Mouse (Mus musculus): Measurements from ENCODE around the gene Mfsd2b. TPM values are rescaled to one million over a fixed set of nuclear protein-coding genes. Genes with fewer than 3 reads are reported as not detected.
A peak's percentile ranks its signal among the peaks of the same experiment; 100 is the strongest.

The Mfsd2b gene
- polyA plus RNA-seq, 1 experiment from 2014 or later: 4.7 TPM

GRCm38 (mm10) chr12:4882086-4882485 lies 7.9 kb upstream of the Mfsd2b start:
- Histone ChIP-seq H3K27ac (ENCODE audit: low read depth, low read length) (no peak overlapping the region), H3K27me3 (ENCODE audit: control insufficient read depth, insufficient read depth, low read length) (no peaks in the 10 kb centered on the region), H3K36me3 (ENCODE audit: control insufficient read depth, insufficient read depth, low read length) (0 out of 2 replicates have a peak, but pooled peaks cover 3% of the 10 kb centered on the region), H3K4me1 (ENCODE audit: control insufficient read depth, insufficient read depth, low read length) (no peaks in the 10 kb centered on the region), H3K9ac (ENCODE audit: low read length) (no peak overlapping the region), H3K4me2 (ENCODE audit: low read depth) (no peak overlapping the region), H3K9me3 (ENCODE audit: control insufficient read depth, low read length) (no peaks in the 10 kb centered on the region), H3K4me3 (ENCODE audit: low read depth, low read length) (no peak overlapping the region)
- ATAC-seq (ENCODE audit: insufficient read depth, low FRiP score, low TSS enrichment) (no peak), DNase-seq (ENCODE audit: low spot score) (no peak)
- 93% methylated on average over 2 of the region's 2 CpGs for whole genome bisulfite sequencing

- Histone ChIP-seq H3K27ac (ENCODE audit: low read depth, low read length) (no peak overlapping the region), H3K9ac (ENCODE audit: low read length) (no peak overlapping the region), H3K36me3 (ENCODE audit: control insufficient read depth, insufficient read depth, low read length) (0 out of 2 replicates have a peak, but pooled peaks cover 3% of the 10 kb centered on the region), H3K4me2 (ENCODE audit: low read depth) (no peak overlapping the region), H3K4me3 (ENCODE audit: low read depth, low read length) (no peak overlapping the region), H3K4me1 (ENCODE audit: control insufficient read depth, insufficient read depth, low read length) (no peaks in the 10 kb centered on the region), H3K27me3 (ENCODE audit: control insufficient read depth, insufficient read depth, low read length) (no peaks in the 10 kb centered on the region), H3K9me3 (ENCODE audit: control insufficient read depth, low read length) (no peaks in the 10 kb centered on the region)
- 93% methylated on average over 5 of the region's 5 CpGs for WGBS
- DNase-seq (ENCODE audit: low spot score) (no peak), ATAC-seq (ENCODE audit: insufficient read depth, low FRiP score, low TSS enrichment) (no peak)
Observed at GRCm38 (mm10) chr12:4879048-4879447, 4.9 kb upstream of the Mfsd2b start.

GRCm38 (mm10) chr12:4878296-4878783 lies 4.2 kb upstream of the Mfsd2b start:
- Histone ChIP-seq H3K9me3 (ENCODE audit: control insufficient read depth, low read length) (no peaks in the 10 kb centered on the region), H3K4me3 (ENCODE audit: low read depth, low read length) (no peak overlapping the region), H3K9ac (ENCODE audit: low read length) (no peak overlapping the region), H3K27ac (ENCODE audit: low read depth, low read length) (no peak overlapping the region), H3K4me1 (ENCODE audit: control insufficient read depth, insufficient read depth, low read length) (no peaks in the 10 kb centered on the region), H3K36me3 (ENCODE audit: control insufficient read depth, insufficient read depth, low read length) (0 out of 2 replicates have a peak, but pooled peaks cover 3% of the 10 kb centered on the region), H3K4me2 (ENCODE audit: low read depth) (no peak overlapping the region), H3K27me3 (ENCODE audit: control insufficient read depth, insufficient read depth, low read length) (no peaks in the 10 kb centered on the region)
- 80% methylated on average over 9 of the region's 9 CpGs for WGBS
- DNase-seq (ENCODE audit: low spot score) (no peak), ATAC-seq (ENCODE audit: insufficient read depth, low FRiP score, low TSS enrichment) (no peak)

- H3K9me3 ChIP-seq (ENCODE audit: control insufficient read depth, low read length): no peaks in the 10 kb centered on the region
- ATAC-seq (ENCODE audit: insufficient read depth, low FRiP score, low TSS enrichment) (no peak), DNase-seq (ENCODE audit: low spot score) (no peak)
- H3K4me3 ChIP-seq (ENCODE audit: low read depth, low read length): no peak overlapping the region
- H3K4me2 ChIP-seq (ENCODE audit: low read depth): no peak overlapping the region
- H3K27ac ChIP-seq (ENCODE audit: low read depth, low read length): no peak overlapping the region
- H3K36me3 ChIP-seq (ENCODE audit: control insufficient read depth, insufficient read depth, low read length): no peaks in the 10 kb centered on the region
- no peaks in the 10 kb centered on the region for H3K4me1 ChIP-seq (ENCODE audit: control insufficient read depth, insufficient read depth, low read length)
- no peaks in the 10 kb centered on the region for H3K27me3 ChIP-seq (ENCODE audit: control insufficient read depth, insufficient read depth, low read length)
- WGBS: 92% methylated on average over 8 of the region's 8 CpGs
- H3K9ac ChIP-seq (ENCODE audit: low read length): no peak overlapping the region
Observed at GRCm38 (mm10) chr12:4875623-4876022, 1.5 kb upstream of the Mfsd2b start.

DNA sequence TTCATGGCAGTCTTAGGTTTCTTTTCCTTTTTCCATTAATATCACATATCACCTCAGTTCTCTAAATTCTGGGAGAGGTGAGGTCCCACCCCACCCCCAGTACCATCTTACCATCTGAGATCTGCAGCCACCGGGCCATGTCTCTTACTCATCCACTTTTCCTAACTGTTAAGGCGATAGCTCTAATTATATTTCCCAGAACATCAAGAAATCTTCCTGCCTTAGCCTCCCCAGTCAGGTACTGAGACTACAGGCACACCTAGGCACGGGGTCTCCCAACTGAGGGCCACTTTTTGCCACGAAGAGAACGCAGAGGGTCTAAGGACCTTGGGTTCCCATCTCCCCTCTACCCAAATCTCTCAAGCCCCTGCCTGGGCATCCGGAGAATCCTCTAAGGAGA lies 628 bp downstream of the Mfsd2b start:
- ATAC-seq (ENCODE audit: insufficient read depth, low FRiP score, low TSS enrichment): no peak
- 76% methylated on average over 6 of the region's 6 CpGs for WGBS

GRCm38 (mm10) chr12:4872983-4873477 lies 1.1 kb downstream of the Mfsd2b start:
- WGBS: 84% methylated on average over 5 of the region's 5 CpGs
- H3K9me3 ChIP-seq (ENCODE audit: control insufficient read depth, low read length): no peaks in the 10 kb centered on the region
- H3K4me3 ChIP-seq (ENCODE audit: low read depth, low read length): no peak overlapping the region

More for the DNA sequence above, 628 bp downstream of the Mfsd2b start:
- no peak overlapping the region for H3K27ac ChIP-seq (ENCODE audit: low read depth, low read length)
- H3K36me3 ChIP-seq (ENCODE audit: control insufficient read depth, insufficient read depth, low read length): no peaks in the 10 kb centered on the region
- 0 out of 2 replicates have a peak overlapping the region, but pooled peaks have one; percentile 23 for H3K4me3 ChIP-seq (ENCODE audit: low read depth, low read length)
- no peaks in the 10 kb centered on the region for H3K9me3 ChIP-seq (ENCODE audit: control insufficient read depth, low read length)
- no peaks in the 10 kb centered on the region for H3K27me3 ChIP-seq (ENCODE audit: control insufficient read depth, insufficient read depth, low read length)
- H3K4me1 ChIP-seq (ENCODE audit: control insufficient read depth, insufficient read depth, low read length): no peaks in the 10 kb centered on the region
- peak overlapping the region; percentile 63; the same call in 1 of the 2 replicates for H3K4me2 ChIP-seq (ENCODE audit: low read depth)
- no peak for DNase-seq (ENCODE audit: low spot score)
- H3K9ac ChIP-seq (ENCODE audit: low read length): peak overlapping the region; percentile 49

GRCm38 (mm10) chr12:4872273-4872672 lies 1.9 kb downstream of the Mfsd2b start:
- Histone ChIP-seq H3K27ac (ENCODE audit: low read depth, low read length) (no peak overlapping the region), H3K4me3 (ENCODE audit: low read depth, low read length) (no peak overlapping the region), H3K27me3 (ENCODE audit: control insufficient read depth, insufficient read depth, low read length) (no peaks in the 10 kb centered on the region), H3K4me1 (ENCODE audit: control insufficient read depth, insufficient read depth, low read length) (no peaks in the 10 kb centered on the region), H3K4me2 (ENCODE audit: low read depth) (no peak overlapping the region), H3K9me3 (ENCODE audit: control insufficient read depth, low read length) (no peaks in the 10 kb centered on the region), H3K36me3 (ENCODE audit: control insufficient read depth, insufficient read depth, low read length) (no peaks in the 10 kb centered on the region), H3K9ac (ENCODE audit: low read length) (no peak overlapping the region)
- WGBS: 61% methylated on average over 4 of the region's 4 CpGs
- DNase-seq (ENCODE audit: low spot score) (no peak), ATAC-seq (ENCODE audit: insufficient read depth, low FRiP score, low TSS enrichment) (no peak)

More at GRCm38 (mm10) chr12:4872983-4873477, 1.1 kb downstream of the Mfsd2b start:
- ATAC-seq (ENCODE audit: insufficient read depth, low FRiP score, low TSS enrichment) (no peak), DNase-seq (ENCODE audit: low spot score) (no peak)
- no peak overlapping the region for H3K27ac ChIP-seq (ENCODE audit: low read depth, low read length)
- no peak overlapping the region for H3K4me2 ChIP-seq (ENCODE audit: low read depth)
- no peaks in the 10 kb centered on the region for H3K27me3 ChIP-seq (ENCODE audit: control insufficient read depth, insufficient read depth, low read length)
- no peak overlapping the region for H3K9ac ChIP-seq (ENCODE audit: low read length)
- H3K4me1 ChIP-seq (ENCODE audit: control insufficient read depth, insufficient read depth, low read length): no peaks in the 10 kb centered on the region
- no peaks in the 10 kb centered on the region for H3K36me3 ChIP-seq (ENCODE audit: control insufficient read depth, insufficient read depth, low read length)

DNA sequence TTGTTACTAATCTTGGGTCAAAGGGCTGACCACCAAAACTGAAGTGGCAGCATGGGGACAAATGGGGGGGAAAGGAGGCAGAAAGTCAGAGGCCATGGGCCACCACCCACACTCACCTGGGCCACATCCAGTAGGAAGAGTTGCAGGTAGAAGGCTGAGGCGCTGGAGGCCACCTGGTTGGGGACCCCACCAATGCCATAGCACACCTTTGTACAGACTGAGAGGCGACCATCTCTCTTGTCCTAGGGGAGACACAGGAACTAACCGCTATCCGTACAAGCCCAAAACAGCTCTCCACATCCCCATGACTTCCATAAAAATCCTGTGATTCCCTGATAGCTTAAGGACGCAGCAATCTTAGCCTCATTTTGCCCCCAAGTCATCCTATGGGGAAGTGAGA lies 2.9 kb downstream of the Mfsd2b start:
- no peak overlapping the region for H3K4me2 ChIP-seq (ENCODE audit: low read depth)
- H3K4me3 ChIP-seq (ENCODE audit: low read depth, low read length): no peak overlapping the region
- no peak for DNase-seq (ENCODE audit: low spot score)
- H3K9ac ChIP-seq (ENCODE audit: low read length): no peak overlapping the region
- no peaks in the 10 kb centered on the region for H3K4me1 ChIP-seq (ENCODE audit: control insufficient read depth, insufficient read depth, low read length)
- no peaks in the 10 kb centered on the region for H3K27me3 ChIP-seq (ENCODE audit: control insufficient read depth, insufficient read depth, low read length)
- no peaks in the 10 kb centered on the region for H3K36me3 ChIP-seq (ENCODE audit: control insufficient read depth, insufficient read depth, low read length)
- no peaks in the 10 kb centered on the region for H3K9me3 ChIP-seq (ENCODE audit: control insufficient read depth, low read length)
- H3K27ac ChIP-seq (ENCODE audit: low read depth, low read length): no peak overlapping the region
- 91% methylated on average over 5 of the region's 5 CpGs for WGBS
- no peak for ATAC-seq (ENCODE audit: insufficient read depth, low FRiP score, low TSS enrichment)

DNA sequence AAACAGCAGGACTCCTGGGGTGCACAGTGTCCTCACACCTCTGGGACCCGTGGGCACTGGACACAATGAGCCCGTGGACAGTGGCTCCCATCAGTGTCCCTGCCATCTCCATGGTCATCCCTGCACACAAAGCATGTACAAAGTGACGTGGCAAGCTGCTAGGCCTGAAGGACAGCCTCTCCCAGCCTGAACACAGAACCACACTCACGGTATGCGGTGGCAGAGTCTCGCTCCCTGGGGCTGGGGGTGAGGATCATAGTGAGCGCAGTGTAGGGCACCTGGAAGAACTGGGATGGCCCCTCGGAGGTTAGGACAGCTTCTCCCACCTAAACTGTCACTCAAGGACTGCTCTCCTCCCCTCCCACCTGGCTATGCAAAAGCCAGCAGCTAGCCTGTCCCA lies 5.2 kb downstream of the Mfsd2b start:
- H3K4me3 ChIP-seq (ENCODE audit: low read depth, low read length): no peak overlapping the region
- ATAC-seq (ENCODE audit: insufficient read depth, low FRiP score, low TSS enrichment) (no peak), DNase-seq (ENCODE audit: low spot score) (no peak)
- no peak overlapping the region for H3K9ac ChIP-seq (ENCODE audit: low read length)
- no peak overlapping the region for H3K27ac ChIP-seq (ENCODE audit: low read depth, low read length)
- no peak overlapping the region for H3K4me2 ChIP-seq (ENCODE audit: low read depth)
- no peaks in the 10 kb centered on the region for H3K27me3 ChIP-seq (ENCODE audit: control insufficient read depth, insufficient read depth, low read length)
- WGBS: 83% methylated on average over 8 of the region's 8 CpGs
- no peaks in the 10 kb centered on the region for H3K4me1 ChIP-seq (ENCODE audit: control insufficient read depth, insufficient read depth, low read length)
- no peaks in the 10 kb centered on the region for H3K36me3 ChIP-seq (ENCODE audit: control insufficient read depth, insufficient read depth, low read length)
- no peaks in the 10 kb centered on the region for H3K9me3 ChIP-seq (ENCODE audit: control insufficient read depth, low read length)

Measured in neural tube, embryonic 11.5 days (tissue).